Mouse (Mus musculus) bone marrow macrophage, adult 2 months (primary cell): Measurements from ENCODE around the gene Golga5.

Experiments used
- CTCF ChIP-seq: IDR thresholded peaks from 2 replicates; pipeline ENCODE4 v1.5.1; 2012; ENCODE audit warnings: low read depth, mild to moderate bottlenecking, low read length, moderate library complexity
- POLR2A ChIP-seq: IDR thresholded peaks from 2 replicates; pipeline ENCODE4 v1.6.1; 2012; ENCODE audit warnings: mild to moderate bottlenecking, low read depth, low read length, borderline replicate concordance

DNA sequence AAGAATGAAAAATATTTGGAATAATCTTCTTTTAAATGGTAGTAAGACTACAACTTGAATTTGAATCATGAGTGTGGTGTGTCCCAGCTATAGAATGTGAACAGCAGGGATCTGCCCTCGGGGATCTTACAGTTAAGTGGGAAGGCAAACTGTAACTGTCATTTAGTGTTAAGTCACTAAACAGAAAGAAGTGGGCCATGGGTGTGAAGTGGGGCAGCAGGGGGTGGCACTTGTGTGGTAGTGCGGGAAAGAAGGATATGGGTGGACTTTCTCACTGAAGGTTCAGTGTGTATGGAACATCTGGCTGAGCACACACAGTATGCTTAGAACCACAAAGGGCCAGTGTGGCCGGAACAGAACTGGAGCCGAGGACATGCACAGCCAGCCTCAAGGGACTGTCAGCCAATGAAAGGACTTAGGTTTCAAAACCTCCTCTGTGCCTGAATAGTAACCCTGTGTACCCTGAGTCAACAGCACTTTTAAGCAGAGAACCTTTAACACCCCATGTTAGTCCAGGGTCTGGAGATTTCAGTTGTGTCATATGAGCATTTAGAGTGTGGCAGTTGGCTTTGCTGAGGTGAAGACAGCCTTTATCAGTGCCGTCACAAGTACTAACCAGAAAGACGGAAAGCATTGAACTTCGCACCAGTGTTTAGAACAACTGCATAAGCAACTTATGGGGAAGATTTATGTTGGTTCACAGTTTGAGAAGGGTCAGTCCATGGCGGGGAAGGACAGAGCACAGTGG lies 33.1 kb downstream of the Golga5 start:
- TF ChIP-seq POLR2A (no peak), CTCF (no peak)
